Mouse (Mus musculus) brown adipose tissue, adult 24 weeks (tissue): ENCODE data around the gene Clpsl2. TPM values are rescaled to one million over a fixed set of nuclear protein-coding genes. Genes with fewer than 3 reads are reported as not detected.

Source experiments
- polyA plus RNA-seq: library from polyadenylated mRNA; stranded (reverse); fragments of >200 nt; gene quantifications from 2 replicates; pipeline ENCODE4 v1.2.4, GENCODE M21; 2012; ENCODE audit not compliant: missing spikeins, insufficient read depth, insufficient read length

Gene Clpsl2
- polyA plus RNA-seq, 1 experiment: not detected

Other genes with a start within 250 kb of the Clpsl2 start
- gene Fance, start 235.9 kb upstream of the Clpsl2 start, polyA plus RNA-seq: 5.0 and 9.9 TPM in 2 replicates
- 196 and 332 TPM in 2 replicates for gene Rpl10a, start 220.9 kb upstream of the Clpsl2 start, polyA plus RNA-seq
- gene Tead3, start 198.6 kb upstream of the Clpsl2 start, polyA plus RNA-seq: 3.6 and 4.6 TPM in 2 replicates
- gene Tulp1, start 184.2 kb upstream of the Clpsl2 start, polyA plus RNA-seq: not detected in 2 replicates
- 3.9 and 4.1 TPM in 2 replicates for gene Fkbp5, start 31.9 kb upstream of the Clpsl2 start, polyA plus RNA-seq
- not detected in 2 replicates for gene Armc12, start 18.6 kb upstream of the Clpsl2 start, polyA plus RNA-seq
- gene Clps, start 11.4 kb downstream of the Clpsl2 start, polyA plus RNA-seq: not detected in 2 replicates
- gene Lhfpl5, start 26.2 kb downstream of the Clpsl2 start, polyA plus RNA-seq: not detected in 2 replicates
- 19.0 and 31.0 TPM in 2 replicates for gene Srpk1, start 73.3 kb downstream of the Clpsl2 start, polyA plus RNA-seq
- 0.71 and 1.5 TPM in 2 replicates for gene Slc26a8, start 140.8 kb downstream of the Clpsl2 start, polyA plus RNA-seq
- gene Mapk14, start 141.9 kb downstream of the Clpsl2 start, polyA plus RNA-seq: 39.5 and 49.0 TPM in 2 replicates
- 2.0 and 2.1 TPM in 2 replicates for gene AC170998.1, start 176.7 kb downstream of the Clpsl2 start, polyA plus RNA-seq
- 0.75 TPM in 2 replicates for gene Mapk13, start 219.9 kb downstream of the Clpsl2 start, polyA plus RNA-seq